Mouse (Mus musculus): Measurements from ENCODE around the gene Olfr1341. TPM values are rescaled to one million over a fixed set of nuclear protein-coding genes. Genes with fewer than 3 reads are reported as not detected.

Gene Olfr1341
- polyA plus RNA-seq, 1 experiment from 2014 or later, result not detected

DNA sequence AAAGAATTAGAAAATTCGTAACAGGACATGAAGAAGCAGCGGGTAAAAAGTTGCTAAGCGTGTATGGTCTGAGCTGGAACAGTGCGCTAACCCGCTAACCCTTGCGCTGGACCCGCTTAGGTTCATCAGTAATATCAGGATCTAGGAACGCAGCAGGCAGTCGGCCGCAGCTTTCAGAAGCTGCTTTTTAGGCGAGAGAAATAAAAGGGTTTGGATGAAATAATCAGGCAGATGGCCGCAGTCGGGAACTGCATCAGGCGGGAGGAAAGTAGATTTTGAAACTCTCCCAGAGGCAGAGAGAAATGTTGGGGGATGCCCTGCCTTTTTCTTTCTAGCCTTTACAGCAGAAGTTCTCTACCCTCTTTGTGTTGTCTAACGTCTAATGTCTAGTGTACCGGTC, 38.6 kb downstream of the Olfr1341 start:
- H3K4me2 ChIP-seq, result peak overlapping the region; percentile 26
- 5% methylated on average over 16 of the region's 16 CpGs for WGBS
- H3K27me3 ChIP-seq (replicated peaks), result peaks cover 6% of the 10 kb centered on the region; the same call in 1 of the 2 replicates
- no peaks in the 10 kb centered on the region for H3K9me3 ChIP-seq
- peaks cover 8% of the 10 kb centered on the region; the same call in 1 of the 2 replicates for H3K4me1 ChIP-seq
- H3K36me3 ChIP-seq (replicated peaks), result no peaks in the 10 kb centered on the region
- no peak overlapping the region for H3K4me3 ChIP-seq
- H3K9ac ChIP-seq, result no peak overlapping the region
- H3K27ac ChIP-seq, result no peak overlapping the region
- no peak for ATAC-seq (replicated peaks)

DNA sequence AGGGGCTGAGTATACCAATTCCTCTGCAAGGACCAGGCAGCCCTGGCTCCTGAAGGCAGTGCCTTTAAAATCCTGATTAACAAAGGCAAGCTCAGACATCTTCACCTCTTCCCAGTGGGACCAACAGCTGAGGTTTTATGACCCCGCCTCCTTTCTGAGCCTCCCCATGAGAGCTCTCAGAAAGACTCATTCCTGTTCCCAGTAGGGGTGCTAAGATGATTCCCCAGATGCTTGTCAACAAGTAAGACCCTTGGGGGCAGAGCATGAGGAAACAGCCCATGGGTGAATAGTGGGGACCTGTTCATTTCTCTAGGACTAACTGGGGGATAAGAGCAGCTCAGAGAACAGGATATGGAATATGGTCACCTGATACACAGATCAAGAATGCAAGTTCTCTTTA, 55.3 kb downstream of the Olfr1341 start, which contains the start of gene Olfr1338:
Olfr1338 (minus strand) TSS at position 101 of the 400 bp plus-strand sequence.
- 95% methylated on average over 1 of the region's 1 CpGs for WGBS
- no peaks in the 10 kb centered on the region for H3K36me3 ChIP-seq (replicated peaks)
- no peak within 1 kb of the TSS for H3K4me2 ChIP-seq
- no peaks in the 10 kb centered on the region for H3K4me1 ChIP-seq
- no peak within 1 kb of the TSS for H3K4me3 ChIP-seq
- no peaks in the 10 kb centered on the region for H3K27me3 ChIP-seq (replicated peaks)
- ATAC-seq (replicated peaks), result no peak
- H3K9me3 ChIP-seq, result no peaks in the 10 kb centered on the region
- H3K9ac ChIP-seq, result no peak within 1 kb of the TSS
- no peak within 1 kb of the TSS for H3K27ac ChIP-seq

Other genes with a start within 250 kb of the Olfr1341 start
- 0.13 and 0.14 TPM in 2 replicates for gene Mpl, start 246.0 kb upstream of the Olfr1341 start, polyA plus RNA-seq (2015; fragmentation: Nextera tagmentation; extraction: Ambion mirVana)
- gene Tie1, start 213.5 kb upstream of the Olfr1341 start, polyA plus RNA-seq (2015; fragmentation: Nextera tagmentation; extraction: Ambion mirVana), result 16.8 and 17.1 TPM in 2 replicates
- gene 2610528J11Rik, start 176.5 kb upstream of the Olfr1341 start, polyA plus RNA-seq (2015; fragmentation: Nextera tagmentation; extraction: Ambion mirVana), result 0.18 TPM in 1 of 2 replicates, not detected in the other
- gene Tmem125, start 159.5 kb upstream of the Olfr1341 start, polyA plus RNA-seq (2015; fragmentation: Nextera tagmentation; extraction: Ambion mirVana), result 0.20 and 0.32 TPM in 2 replicates
- gene Cfap57, start 82.7 kb upstream of the Olfr1341 start, polyA plus RNA-seq (2015; fragmentation: Nextera tagmentation; extraction: Ambion mirVana), result 2.1 and 2.3 TPM in 2 replicates
- 88.3 and 91.6 TPM in 2 replicates for gene Ebna1bp2, start 82.7 kb upstream of the Olfr1341 start, polyA plus RNA-seq (2015; fragmentation: Nextera tagmentation; extraction: Ambion mirVana)
- not detected in 2 replicates for gene Olfr62, start 44.6 kb upstream of the Olfr1341 start, polyA plus RNA-seq (2015; fragmentation: Nextera tagmentation; extraction: Ambion mirVana)
- gene Olfr1342, start 10.8 kb upstream of the Olfr1341 start, polyA plus RNA-seq (2015; fragmentation: Nextera tagmentation; extraction: Ambion mirVana), result not detected in 2 replicates
- gene Olfr1340, start 16.6 kb downstream of the Olfr1341 start, polyA plus RNA-seq (2015; fragmentation: Nextera tagmentation; extraction: Ambion mirVana), result not detected in 2 replicates
- not detected in 2 replicates for gene Olfr1339, start 28.7 kb downstream of the Olfr1341 start, polyA plus RNA-seq (2015; fragmentation: Nextera tagmentation; extraction: Ambion mirVana)
- gene Olfr1338, start 55.2 kb downstream of the Olfr1341 start, polyA plus RNA-seq (2015; fragmentation: Nextera tagmentation; extraction: Ambion mirVana), result not detected in 2 replicates
- gene Olfr1337, start 79.1 kb downstream of the Olfr1341 start, polyA plus RNA-seq (2015; fragmentation: Nextera tagmentation; extraction: Ambion mirVana), result not detected in 2 replicates
- gene Olfr1335, start 106.4 kb downstream of the Olfr1341 start, polyA plus RNA-seq (2015; fragmentation: Nextera tagmentation; extraction: Ambion mirVana), result not detected in 2 replicates
- not detected in 2 replicates for gene Olfr1333, start 132.8 kb downstream of the Olfr1341 start, polyA plus RNA-seq (2015; fragmentation: Nextera tagmentation; extraction: Ambion mirVana)
- gene Olfr1331, start 161.1 kb downstream of the Olfr1341 start, polyA plus RNA-seq (2015; fragmentation: Nextera tagmentation; extraction: Ambion mirVana), result not detected in 2 replicates
- gene Olfr1330, start 185.1 kb downstream of the Olfr1341 start, polyA plus RNA-seq (2015; fragmentation: Nextera tagmentation; extraction: Ambion mirVana), result not detected in 2 replicates
- gene Olfr1329, start 213.9 kb downstream of the Olfr1341 start, polyA plus RNA-seq (2015; fragmentation: Nextera tagmentation; extraction: Ambion mirVana), result not detected in 2 replicates
- not detected in 2 replicates for gene Olfr1328, start 235.1 kb downstream of the Olfr1341 start, polyA plus RNA-seq (2015; fragmentation: Nextera tagmentation; extraction: Ambion mirVana)